Mouse (Mus musculus) limb, embryonic 14.5 days (tissue): ENCODE data around the gene Olfr1417. TPM values are rescaled to one million over a fixed set of nuclear protein-coding genes. Genes with fewer than 3 reads are reported as not detected.

ENCODE experiments used
- ATAC-seq: fragments of 200-750 bp; cut with Nextera tagmentation; 2 replicates; pipeline ENCODE4 v1.8.0; 2017; ENCODE audit warnings: low read depth, moderate number of reproducible peaks, moderate TSS enrichment; ENCODE audit not compliant: low FRiP score
- DNase-seq: peaks from one replicate; pipeline ENCODE4 v3.0.0-alpha.2; 2015; ENCODE audit warnings: low spot score
- H3K27ac ChIP-seq: fragments of 300-500 bp; sonication (generic); replicated peaks from 2 replicates; pipeline ENCODE4 v1.5.1; 2014; ENCODE audit warnings: low read depth, mild to moderate bottlenecking, low read length, moderate library complexity, mixed read lengths
- H3K27me3 ChIP-seq: fragments of 300-500 bp; sonication (generic); 2 replicates; pipeline ENCODE4 v1.6.1; 2014; ENCODE audit warnings: low read length, mixed read lengths; ENCODE audit not compliant: control insufficient read depth, insufficient read depth
- H3K36me3 ChIP-seq: fragments of 300-500 bp; sonication (generic); 2 replicates; pipeline ENCODE4 v1.6.1; 2014; ENCODE audit warnings: mild to moderate bottlenecking, low read length, moderate library complexity, mixed read lengths; ENCODE audit not compliant: control insufficient read depth, insufficient read depth
- H3K4me1 ChIP-seq: fragments of 300-500 bp; sonication (generic); 2 replicates; pipeline ENCODE4 v1.6.1; 2014; ENCODE audit warnings: antibody characterized with exemption, low read length, mixed read lengths; ENCODE audit not compliant: control insufficient read depth, insufficient read depth
- H3K4me2 ChIP-seq: fragments of 300-500 bp; sonication (generic); replicated peaks from 2 replicates; pipeline ENCODE4 v1.6.1; 2014; ENCODE audit warnings: low read depth, mild to moderate bottlenecking, low read length, moderate library complexity; ENCODE audit not compliant: severe bottlenecking
- H3K4me3 ChIP-seq: fragments of 300-500 bp; sonication (generic); replicated peaks from 2 replicates; pipeline ENCODE4 v1.5.1; 2014; ENCODE audit warnings: low read length
- H3K9ac ChIP-seq: fragments of 300-500 bp; sonication (generic); 2 replicates; pipeline ENCODE4 v1.6.1; 2014; ENCODE audit warnings: mild to moderate bottlenecking, low read depth, low read length, moderate library complexity; ENCODE audit not compliant: severe bottlenecking
- H3K9me3 ChIP-seq: fragments of 300-500 bp; sonication (generic); 2 replicates; pipeline ENCODE4 v1.6.1; 2016; ENCODE audit warnings: low read length; ENCODE audit not compliant: control insufficient read depth
- POLR2A ChIP-seq: fragments of 200-500 bp; IDR thresholded peaks from 2 replicates; pipeline ENCODE4 v1.8.0; 2012; ENCODE audit warnings: inconsistent platforms, mild to moderate bottlenecking, moderate library complexity, borderline replicate concordance; ENCODE audit not compliant: insufficient read depth, insufficient read length; ENCODE audit errors: extremely low read depth
- WGBS: fragments of 180-500 bp; shearing (Covaris S2); extraction: QIAGEN DNeasy Blood & Tissue Kit; methylation state at CpG from one replicate; pipeline ENCODE4 v1.1.7; 2014; 5-methylcytosine and 5-hydroxymethylcytosine counted together
- polyA plus RNA-seq, 2 experiments: library from polyadenylated mRNA; depleted of rRNA in 1 of 2; stranded (reverse) in 1 of 2; unstranded in 1 of 2; fragments of >200 nt; fragmentation: Nextera tagmentation in 1 of 2; extraction: Ambion mirVana in 1 of 2; gene quantifications; 2 replicates each; pipeline versions ENCODE4 v1.2.1 to v1.2.3; 2012 to 2014

The Olfr1417 gene
- polyA plus RNA-seq, 2 experiments: not detected

GRCm38 (mm10) chr19:11810003-11810758, 28.8 kb downstream of the Olfr1417 start:
- ATAC-seq: no peak
- WGBS: 72% methylated on average over 5 of the region's 5 CpGs

GRCm38 (mm10) chr19:11808452-11808851, 30.6 kb downstream of the Olfr1417 start:
- H3K9me3 ChIP-seq: no peaks in the 10 kb centered on the region
- H3K27me3 ChIP-seq: no peaks in the 10 kb centered on the region
- no peaks in the 10 kb centered on the region for H3K36me3 ChIP-seq
- H3K4me1 ChIP-seq: no peaks in the 10 kb centered on the region
- no peak overlapping the region for H3K4me2 ChIP-seq
- H3K27ac ChIP-seq: no peak overlapping the region
- DNase-seq: no peak
- H3K4me3 ChIP-seq: no peak overlapping the region
- TF ChIP-seq POLR2A: no peak
- no peak overlapping the region for H3K9ac ChIP-seq
- WGBS: 77% methylated on average over 2 of the region's 2 CpGs
- no peak for ATAC-seq

More at GRCm38 (mm10) chr19:11810003-11810758, 28.8 kb downstream of the Olfr1417 start:
- Histone ChIP-seq H3K27me3 (0 out of 2 replicates have a peak, but pooled peaks cover 3% of the 10 kb centered on the region), H3K36me3 (no peaks in the 10 kb centered on the region), H3K4me1 (no peaks in the 10 kb centered on the region), H3K27ac (no peak overlapping the region), H3K9me3 (no peaks in the 10 kb centered on the region), H3K9ac (no peak overlapping the region), H3K4me3 (no peak overlapping the region), H3K4me2 (no peak overlapping the region)
- TF ChIP-seq POLR2A: no peak
- DNase-seq: no peak

- no peaks in the 10 kb centered on the region for H3K4me1 ChIP-seq
- 71% methylated on average over 6 of the region's 6 CpGs for WGBS
- H3K9ac ChIP-seq: no peak overlapping the region
- no peak for DNase-seq
- H3K9me3 ChIP-seq: no peaks in the 10 kb centered on the region
- ATAC-seq: no peak
- H3K36me3 ChIP-seq: no peaks in the 10 kb centered on the region
- TF ChIP-seq POLR2A: no peak
- no peak overlapping the region for H3K4me3 ChIP-seq
- H3K27ac ChIP-seq: no peak overlapping the region
- no peaks in the 10 kb centered on the region for H3K27me3 ChIP-seq
- H3K4me2 ChIP-seq: no peak overlapping the region
Measured at GRCm38 (mm10) chr19:11807822-11808221, 31.2 kb downstream of the Olfr1417 start.

GRCm38 (mm10) chr19:11807251-11807650, 31.8 kb downstream of the Olfr1417 start:
- H3K4me2 ChIP-seq: no peak overlapping the region
- H3K36me3 ChIP-seq: no peaks in the 10 kb centered on the region
- no peaks in the 10 kb centered on the region for H3K9me3 ChIP-seq
- DNase-seq (no peak), ATAC-seq (no peak)
- H3K4me3 ChIP-seq: no peak overlapping the region
- no peak overlapping the region for H3K9ac ChIP-seq
- TF ChIP-seq POLR2A: no peak
- no peaks in the 10 kb centered on the region for H3K4me1 ChIP-seq
- H3K27me3 ChIP-seq: no peaks in the 10 kb centered on the region
- no peak overlapping the region for H3K27ac ChIP-seq
- 70% methylated on average over 2 of the region's 2 CpGs for WGBS

- DNase-seq: no peak
- Histone ChIP-seq H3K9ac (no peak overlapping the region), H3K36me3 (no peaks in the 10 kb centered on the region), H3K9me3 (no peaks in the 10 kb centered on the region), H3K4me1 (no peaks in the 10 kb centered on the region), H3K27me3 (no peaks in the 10 kb centered on the region), H3K27ac (no peak overlapping the region), H3K4me2 (no peak overlapping the region), H3K4me3 (no peak overlapping the region)
- no peak for TF ChIP-seq POLR2A
- ATAC-seq: no peak
- WGBS: 61% methylated on average over 1 of the region's 1 CpGs
Measured at GRCm38 (mm10) chr19:11804423-11804822, 34.6 kb downstream of the Olfr1417 start.
